Mouse (Mus musculus) forebrain, embryonic 15.5 days (tissue): ENCODE measurements around the gene Mst1r. TPM values are rescaled to one million over a fixed set of nuclear protein-coding genes. Genes with fewer than 3 reads are reported as not detected.
A peak's percentile ranks its signal among the peaks of the same experiment; 100 is the strongest.

Experiments used
- ATAC-seq: fragments of 200-750 bp; cut with Nextera tagmentation; replicated peaks from 2 replicates; pipeline ENCODE4 v1.8.0; 2017; ENCODE audit warnings: mild to moderate bottlenecking, moderate TSS enrichment, moderate library complexity
- H3K27ac ChIP-seq: fragments of 300-500 bp; sonication (generic); replicated peaks from 2 replicates; pipeline ENCODE4 v1.5.1; 2015; ENCODE audit warnings: mild to moderate bottlenecking, inconsistent platforms
- H3K27me3 ChIP-seq: fragments of 300-500 bp; sonication (generic); 2 replicates; pipeline ENCODE4 v1.6.1; 2015; ENCODE audit warnings: inconsistent platforms
- H3K36me3 ChIP-seq: fragments of 300-500 bp; sonication (generic); 2 replicates; pipeline ENCODE4 v1.6.1; 2015; ENCODE audit warnings: mild to moderate bottlenecking, inconsistent platforms
- H3K4me1 ChIP-seq: fragments of 300-500 bp; sonication (generic); 2 replicates; pipeline ENCODE4 v1.6.1; 2015; ENCODE audit warnings: inconsistent platforms
- H3K4me2 ChIP-seq: fragments of 300-500 bp; sonication (generic); replicated peaks from 2 replicates; pipeline ENCODE4 v1.6.1; 2015; ENCODE audit warnings: mild to moderate bottlenecking, inconsistent platforms
- H3K4me3 ChIP-seq: fragments of 300-500 bp; sonication (generic); 2 replicates; pipeline ENCODE4 v1.5.1; 2015; ENCODE audit warnings: mild to moderate bottlenecking, inconsistent platforms
- H3K9ac ChIP-seq: fragments of 300-500 bp; sonication (generic); replicated peaks from 2 replicates; pipeline ENCODE4 v1.6.1; 2015; ENCODE audit warnings: mild to moderate bottlenecking, inconsistent platforms
- H3K9me3 ChIP-seq: fragments of 300-500 bp; sonication (generic); 2 replicates; pipeline ENCODE4 v1.6.1; 2016; ENCODE audit warnings: inconsistent platforms
- WGBS: fragments of 180-500 bp; shearing (Covaris S2); methylation state at CpG from one replicate; pipeline ENCODE4 v1.1.7; 2015; ENCODE audit warnings: mixed read lengths; 5-methylcytosine and 5-hydroxymethylcytosine counted together
- polyA plus RNA-seq: library from polyadenylated mRNA; unstranded; fragments of >200 nt; fragmentation: Nextera tagmentation; extraction: Ambion mirVana; gene quantifications from 2 replicates; pipeline ENCODE4 v1.2.1, GENCODE M21; 2015

Gene Mst1r
- polyA plus RNA-seq, 1 experiment from 2014 or later, result 1.0 TPM

DNA sequence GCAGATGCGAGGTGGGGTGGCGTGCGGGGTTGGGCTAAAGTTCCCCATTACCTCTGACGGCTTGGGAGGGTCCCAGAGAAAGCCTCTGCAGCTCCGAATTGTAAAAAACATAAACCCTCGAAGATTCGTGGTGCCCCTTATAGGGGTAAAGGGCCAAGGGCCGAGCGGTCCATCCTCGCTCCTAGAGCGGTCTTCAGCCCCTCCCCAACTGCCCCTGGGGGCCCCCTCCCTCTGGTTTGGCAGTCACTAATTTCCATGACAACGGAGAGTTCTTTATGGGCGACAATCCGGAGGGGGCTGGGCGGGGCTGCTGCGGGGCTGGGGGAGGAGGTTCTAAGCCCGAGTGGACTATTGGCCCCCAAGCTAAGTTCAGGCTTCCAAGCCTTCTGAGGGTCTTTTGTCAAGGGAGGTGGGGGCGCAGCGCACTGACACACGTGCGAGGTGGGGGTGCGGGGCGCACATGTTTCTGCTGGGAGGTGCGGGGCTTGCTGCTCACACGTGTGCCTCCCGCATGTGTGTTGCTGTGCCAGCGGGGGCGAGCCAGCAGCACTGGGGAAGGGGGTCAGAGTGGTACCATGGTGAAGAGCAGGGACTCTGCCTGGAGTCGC, 29.6 kb downstream of the Mst1r start:
- peak overlapping the region; percentile 53 for H3K4me3 ChIP-seq
- peaks cover 22% of the 10 kb centered on the region for H3K4me1 ChIP-seq
- H3K36me3 ChIP-seq, result no peaks in the 10 kb centered on the region
- no peaks in the 10 kb centered on the region for H3K9me3 ChIP-seq
- no peak overlapping the region for H3K27ac ChIP-seq
- peak; percentile 48 for ATAC-seq
- peak overlapping the region; percentile 55 for H3K9ac ChIP-seq
- under 1% methylated on average over 29 of the region's 29 CpGs for WGBS
- H3K27me3 ChIP-seq, result no peaks in the 10 kb centered on the region
- H3K4me2 ChIP-seq, result peak overlapping the region; percentile 65

- no peak for ATAC-seq
- 7% methylated on average over 3 of the region's 3 CpGs for WGBS
- peak overlapping the region; percentile 53 for H3K4me3 ChIP-seq
Measured at GRCm38 (mm10) chr9:107936831-107937230, 30.2 kb downstream of the Mst1r start.

DNA sequence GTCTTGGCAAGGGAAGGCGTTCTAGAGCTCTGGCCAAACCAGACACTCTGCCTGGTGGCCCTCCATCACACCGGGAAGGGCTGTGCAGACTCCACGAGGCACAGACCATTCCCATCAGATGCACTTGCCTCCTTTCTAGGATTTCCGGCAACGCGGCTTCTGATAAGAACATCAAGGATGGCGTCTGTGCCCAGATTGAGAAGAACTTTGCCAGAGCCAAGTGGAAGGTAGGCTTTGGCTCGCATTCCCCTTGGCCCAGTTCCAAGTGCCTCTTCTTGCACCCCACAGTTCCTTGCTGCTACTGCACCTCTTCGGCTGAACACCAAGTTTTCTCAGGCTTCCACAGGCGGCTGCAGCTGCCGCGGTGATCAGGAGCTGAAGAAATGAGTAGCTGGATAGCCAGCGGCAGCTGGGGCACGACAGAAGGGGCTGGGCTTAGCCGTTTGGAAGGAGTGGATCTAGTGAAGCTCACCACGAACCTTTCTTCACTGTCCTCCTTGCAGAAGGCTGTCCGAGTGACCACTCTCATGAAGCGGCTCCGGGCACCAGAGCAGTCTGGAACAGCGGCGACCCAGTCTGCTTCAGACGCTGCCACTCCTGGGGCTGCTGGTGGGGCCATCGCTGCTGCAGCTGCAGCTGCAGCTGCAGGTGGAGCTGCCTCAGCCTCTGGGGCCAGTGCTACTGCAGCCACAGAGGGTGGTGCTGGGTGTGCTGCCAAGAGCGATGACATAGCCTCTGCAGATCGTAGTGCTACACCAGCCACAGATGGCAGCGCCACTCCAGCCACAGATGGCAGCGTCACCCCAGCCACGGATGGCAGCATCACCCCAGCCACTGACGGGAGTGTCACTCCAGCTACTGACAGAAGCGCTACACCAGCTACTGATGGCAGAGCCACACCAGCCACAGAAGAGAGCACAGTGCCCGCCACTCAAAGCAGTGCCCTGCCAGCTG, 40.8 kb downstream of the Mst1r start:
- Histone ChIP-seq H3K4me2 (no peak overlapping the region), H3K36me3 (no peaks in the 10 kb centered on the region), H3K9me3 (no peaks in the 10 kb centered on the region), H3K9ac (no peak overlapping the region), H3K4me1 (peaks cover 17% of the 10 kb centered on the region), H3K27ac (no peak overlapping the region), H3K4me3 (no peak overlapping the region), H3K27me3 (no peaks in the 10 kb centered on the region)
- no peak for ATAC-seq
- WGBS, result 87% methylated on average over 31 of the region's 31 CpGs

More at GRCm38 (mm10) chr9:107936831-107937230, 30.2 kb downstream of the Mst1r start:
- H3K27ac ChIP-seq, result no peak overlapping the region
- peak overlapping the region; percentile 55 for H3K9ac ChIP-seq
- H3K27me3 ChIP-seq, result no peaks in the 10 kb centered on the region
- H3K9me3 ChIP-seq, result no peaks in the 10 kb centered on the region
- peak overlapping the region; percentile 65 for H3K4me2 ChIP-seq
- peaks cover 22% of the 10 kb centered on the region for H3K4me1 ChIP-seq
- no peaks in the 10 kb centered on the region for H3K36me3 ChIP-seq

GRCm38 (mm10) chr9:107949184-107949921, 42.7 kb downstream of the Mst1r start:
- WGBS, result 86% methylated on average over 13 of the region's 13 CpGs
- H3K4me2 ChIP-seq, result no peak overlapping the region

DNA sequence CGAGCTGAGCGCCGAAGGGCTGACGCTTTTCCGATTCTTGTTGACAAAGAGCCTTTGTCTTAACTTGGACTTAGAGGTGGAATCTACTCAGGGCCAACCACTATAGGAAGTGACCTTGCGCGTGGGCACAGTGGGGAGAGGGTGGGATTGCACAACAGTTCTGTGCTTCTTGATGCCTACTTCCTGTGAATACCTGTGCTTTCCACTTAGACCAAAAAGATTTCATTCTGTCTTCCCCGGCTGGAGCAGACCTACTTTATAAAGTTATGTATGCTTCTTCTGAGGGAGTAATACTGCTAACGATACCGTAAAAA, 43.2 kb downstream of the Mst1r start, which contains the start of gene Traip:
Gene Traip, plus strand, starts transcription at position 215 of the 314 bp plus-strand sequence.
- Histone ChIP-seq H3K27ac (peak within 1 kb of the TSS; percentile 89), H3K9me3 (no peaks in the 10 kb centered on the region), H3K4me2 (peak within 1 kb of the TSS; percentile 65), H3K36me3 (no peaks in the 10 kb centered on the region), H3K9ac (peak within 1 kb of the TSS; percentile 59), H3K4me1 (peaks cover 17% of the 10 kb centered on the region), H3K4me3 (peak within 1 kb of the TSS; percentile 67), H3K27me3 (no peaks in the 10 kb centered on the region)
- ATAC-seq, result no peak
- WGBS, result 91% methylated on average over 10 of the region's 10 CpGs

More at GRCm38 (mm10) chr9:107949184-107949921, 42.7 kb downstream of the Mst1r start:
- ATAC-seq, result no peak
- peaks cover 17% of the 10 kb centered on the region for H3K4me1 ChIP-seq
- no peak overlapping the region for H3K27ac ChIP-seq
- no peak overlapping the region for H3K4me3 ChIP-seq
- no peaks in the 10 kb centered on the region for H3K36me3 ChIP-seq
- H3K9ac ChIP-seq, result no peak overlapping the region
- no peaks in the 10 kb centered on the region for H3K27me3 ChIP-seq
- H3K9me3 ChIP-seq, result no peaks in the 10 kb centered on the region

DNA sequence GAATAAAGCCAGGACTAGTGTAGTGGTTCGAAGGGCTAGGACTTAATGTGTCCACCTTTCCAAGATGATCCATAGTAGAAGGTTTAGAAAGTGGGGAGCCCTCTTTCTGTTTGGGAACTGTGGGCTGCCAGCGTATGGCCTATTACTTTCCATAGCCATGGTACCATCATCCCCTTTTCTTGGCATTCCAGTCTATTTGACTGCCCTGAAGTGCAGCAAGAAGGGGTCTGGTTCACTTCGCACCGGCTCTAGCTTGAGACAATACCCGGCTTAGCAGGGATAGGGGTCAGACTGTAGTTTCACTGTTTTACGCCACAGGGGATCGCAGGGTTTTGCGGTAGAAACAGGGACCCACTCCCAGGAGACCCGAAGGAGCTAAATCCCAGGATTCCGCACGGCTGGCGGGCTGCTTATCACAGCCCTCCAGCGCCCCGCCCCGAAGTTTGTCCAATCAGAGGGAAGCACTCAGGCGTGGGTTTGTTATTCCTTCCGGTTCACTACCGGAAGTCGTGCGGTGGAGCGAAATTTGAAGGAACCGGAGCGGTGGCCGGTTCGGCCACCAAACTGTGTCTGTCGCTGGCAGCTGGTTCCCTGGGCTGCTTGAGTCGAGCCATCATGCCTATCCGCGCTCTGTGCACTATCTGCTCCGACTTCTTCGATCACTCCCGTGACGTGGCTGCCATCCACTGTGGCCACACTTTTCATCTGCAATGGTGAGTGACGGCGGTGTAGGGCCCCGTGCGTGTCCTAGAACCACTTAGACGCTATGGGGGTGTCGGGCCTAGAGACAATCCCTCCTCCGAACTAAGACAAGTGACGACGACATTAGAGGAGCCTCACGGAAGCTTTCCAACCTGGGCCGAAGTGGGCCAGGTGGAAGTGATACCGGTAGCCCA, 44.0 kb downstream of the Mst1r start:
- WGBS, result 14% methylated on average over 45 of the region's 45 CpGs
- ATAC-seq, result peak; percentile 96
- H3K27me3 ChIP-seq, result no peaks in the 10 kb centered on the region
- H3K9ac ChIP-seq, result peak overlapping the region; percentile 59
- H3K4me3 ChIP-seq, result peak overlapping the region; percentile 67
- peak overlapping the region; percentile 89 for H3K27ac ChIP-seq
- H3K4me2 ChIP-seq, result peak overlapping the region; percentile 65
- no peaks in the 10 kb centered on the region for H3K9me3 ChIP-seq
- H3K36me3 ChIP-seq, result no peaks in the 10 kb centered on the region
- H3K4me1 ChIP-seq, result peaks cover 17% of the 10 kb centered on the region

- Histone ChIP-seq H3K4me3 (no peak overlapping the region), H3K36me3 (0 out of 2 replicates have a peak, but pooled peaks cover 4% of the 10 kb centered on the region), H3K4me2 (no peak overlapping the region), H3K27ac (no peak overlapping the region), H3K4me1 (peaks cover 15% of the 10 kb centered on the region), H3K9me3 (no peaks in the 10 kb centered on the region), H3K27me3 (no peaks in the 10 kb centered on the region), H3K9ac (no peak overlapping the region)
- ATAC-seq, result no peak
- WGBS, result 89% methylated on average over 6 of the region's 6 CpGs
Measured at GRCm38 (mm10) chr9:107955613-107956289, 49.1 kb downstream of the Mst1r start.

DNA sequence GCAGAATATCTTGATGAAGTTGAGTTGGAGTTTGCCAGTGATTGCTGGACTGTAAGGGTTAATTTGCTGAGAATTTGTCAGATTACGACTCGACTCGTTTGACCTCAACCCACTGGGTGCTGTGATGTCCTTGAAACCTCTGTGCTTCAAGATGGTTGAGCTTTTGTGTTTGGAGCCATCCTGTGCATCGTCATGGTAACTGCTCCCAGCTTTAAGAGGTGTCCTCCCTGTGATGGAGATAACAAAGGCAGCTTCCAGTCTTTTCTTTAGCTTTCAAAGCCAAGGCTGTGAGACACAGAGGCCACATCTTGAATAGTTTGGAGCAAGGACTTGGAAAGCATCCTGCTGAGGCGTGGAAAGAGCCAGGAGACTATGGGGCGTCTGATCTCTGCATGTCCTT, 50.5 kb downstream of the Mst1r start:
- Histone ChIP-seq H3K36me3 (0 out of 2 replicates have a peak, but pooled peaks cover 4% of the 10 kb centered on the region), H3K4me1 (peaks cover 17% of the 10 kb centered on the region), H3K4me2 (no peak overlapping the region), H3K27me3 (no peaks in the 10 kb centered on the region), H3K9me3 (no peaks in the 10 kb centered on the region), H3K9ac (no peak overlapping the region), H3K4me3 (no peak overlapping the region), H3K27ac (no peak overlapping the region)
- 41% methylated on average over 6 of the region's 6 CpGs for WGBS
- ATAC-seq, result no peak

- Histone ChIP-seq H3K4me1 (peaks cover 20% of the 10 kb centered on the region), H3K36me3 (0 out of 2 replicates have a peak, but pooled peaks cover 4% of the 10 kb centered on the region), H3K9me3 (no peaks in the 10 kb centered on the region), H3K27ac (peak overlapping the region; percentile 83), H3K9ac (no peak overlapping the region), H3K4me3 (no peak overlapping the region), H3K4me2 (no peak overlapping the region), H3K27me3 (no peaks in the 10 kb centered on the region)
- no peak for ATAC-seq
- 77% methylated on average over 6 of the region's 6 CpGs for WGBS
Measured at GRCm38 (mm10) chr9:107959896-107960295, 53.2 kb downstream of the Mst1r start.

DNA sequence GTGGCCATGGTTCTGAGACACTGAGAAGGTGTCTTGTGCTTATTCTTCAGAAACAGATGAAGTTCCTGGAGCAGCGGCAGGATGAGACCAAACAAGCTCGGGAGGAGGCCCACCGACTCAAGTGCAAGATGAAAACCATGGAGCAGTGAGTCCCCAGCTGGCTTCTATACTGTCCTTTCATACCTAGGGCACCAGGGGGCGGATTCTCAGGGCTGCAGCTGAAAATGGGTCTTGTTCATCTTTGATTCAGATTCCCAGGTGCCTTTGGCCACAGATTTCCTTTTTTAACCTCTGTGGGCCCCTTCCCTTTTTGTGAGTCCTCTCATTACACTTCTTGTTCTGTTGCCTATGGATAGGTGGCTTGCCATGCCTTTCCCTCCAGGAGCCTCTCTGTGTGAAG, 54.3 kb downstream of the Mst1r start:
- peaks cover 20% of the 10 kb centered on the region for H3K4me1 ChIP-seq
- H3K9ac ChIP-seq, result 0 out of 2 replicates have a peak overlapping the region, but pooled peaks have one; percentile 15
- peak overlapping the region; percentile 28 for H3K4me2 ChIP-seq
- peak overlapping the region; percentile 83 for H3K27ac ChIP-seq
- H3K4me3 ChIP-seq, result no peak overlapping the region
- ATAC-seq, result no peak
- no peaks in the 10 kb centered on the region for H3K27me3 ChIP-seq
- WGBS, result 83% methylated on average over 4 of the region's 4 CpGs
- H3K9me3 ChIP-seq, result no peaks in the 10 kb centered on the region
- 0 out of 2 replicates have a peak, but pooled peaks cover 4% of the 10 kb centered on the region for H3K36me3 ChIP-seq
